Mouse (Mus musculus): ENCODE measurements around the gene Nop56.

Gene Nop56

GRCm38 (mm10) chr2:130274149-130274861 is at the start of gene Nop56:
Gene Nop56, plus strand, starts transcription at chr2:130274430.
- DNase-seq, result peak; percentile 99

- peak; percentile 33 for DNase-seq
Measured at GRCm38 (mm10) chr2:130246912-130247311, 27.3 kb upstream of the Nop56 start.

- no peak for DNase-seq
Measured at GRCm38 (mm10) chr2:130248226-130248625, 26.0 kb upstream of the Nop56 start.

- no peak for DNase-seq
Measured at GRCm38 (mm10) chr2:130256762-130257161, 17.5 kb upstream of the Nop56 start.

GRCm38 (mm10) chr2:130260822-130261221 is 13.4 kb upstream of the Nop56 start:
- no peak for DNase-seq

GRCm38 (mm10) chr2:130261914-130262313 is 12.3 kb upstream of the Nop56 start:
- no peak for DNase-seq

GRCm38 (mm10) chr2:130262398-130262797 is 11.8 kb upstream of the Nop56 start:
- no peak for DNase-seq

GRCm38 (mm10) chr2:130265520-130265919 is 8.7 kb upstream of the Nop56 start:
- DNase-seq, result no peak

- DNase-seq, result no peak
Measured at GRCm38 (mm10) chr2:130268074-130268473, 6.2 kb upstream of the Nop56 start.

GRCm38 (mm10) chr2:130273732-130274131 is 498 bp upstream of the Nop56 start:
- DNase-seq, result no peak

GRCm38 (mm10) chr2:130274862-130275261 is 632 bp downstream of the Nop56 start:
- DNase-seq, result no peak

GRCm38 (mm10) chr2:130275649-130276048 is 1.4 kb downstream of the Nop56 start:
- peak; percentile 66 for DNase-seq

GRCm38 (mm10) chr2:130279600-130280091 is 5.4 kb downstream of the Nop56 start:
- no peak for DNase-seq

- DNase-seq, result no peak
Measured at GRCm38 (mm10) chr2:130280224-130280623, 6.0 kb downstream of the Nop56 start.

- DNase-seq, result no peak
Measured at GRCm38 (mm10) chr2:130280818-130281217, 6.6 kb downstream of the Nop56 start.

- peak; percentile 82 for DNase-seq
Measured at GRCm38 (mm10) chr2:130283854-130284654, 9.8 kb downstream of the Nop56 start, which contains the start of gene Idh3b. Gene Idh3b, minus strand, starts transcription at chr2:130284547.

GRCm38 (mm10) chr2:130289086-130289485 is 14.9 kb downstream of the Nop56 start:
- DNase-seq, result no peak

GRCm38 (mm10) chr2:130291434-130291833 is 17.2 kb downstream of the Nop56 start:
- DNase-seq, result peak; percentile 63

GRCm38 (mm10) chr2:130293009-130293408 is 18.8 kb downstream of the Nop56 start:
- no peak for DNase-seq

- no peak for DNase-seq
Measured at GRCm38 (mm10) chr2:130293486-130293885, 19.3 kb downstream of the Nop56 start.

- no peak for DNase-seq
Measured at GRCm38 (mm10) chr2:130294218-130294935, 20.1 kb downstream of the Nop56 start.

- no peak for DNase-seq
Measured at GRCm38 (mm10) chr2:130294936-130295277, 20.7 kb downstream of the Nop56 start, which contains the start of gene Ebf4. Gene Ebf4, plus strand, starts transcription at chr2:130295169.
